Mouse (Mus musculus) cerebellum, adult 2 months (tissue): ENCODE results near the gene Pdzk1ip1. TPM values are rescaled to one million over a fixed set of nuclear protein-coding genes. Genes with fewer than 3 reads are reported as not detected.

Source experiments
- DNase-seq, 2 experiments: peaks; one replicate each; pipeline ENCODE4 v3.0.0; 2021
- H3K27ac ChIP-seq: fragments of 200-500 bp; 2 replicates; pipeline ENCODE4 v1.5.1; 2012; ENCODE audit warnings: low read length, control low read depth, inconsistent platforms; ENCODE audit not compliant: insufficient read depth
- H3K27me3 ChIP-seq: fragments of 200-500 bp; 2 replicates; pipeline ENCODE4 v1.6.1; 2012; ENCODE audit warnings: inconsistent platforms, mild to moderate bottlenecking, low read length, moderate library complexity; ENCODE audit not compliant: control insufficient read depth, insufficient read depth
- H3K4me1 ChIP-seq: fragments of 200-500 bp; 2 replicates; pipeline ENCODE4 v1.6.1; 2011; ENCODE audit warnings: low read length; ENCODE audit not compliant: control insufficient read depth, insufficient read depth
- H3K4me3 ChIP-seq: fragments of 200-500 bp; replicated peaks from 2 replicates; pipeline ENCODE3; 2011; ENCODE audit warnings: mild to moderate bottlenecking, low read depth, low read length, control low read depth; ENCODE audit not compliant: insufficient read depth
- CTCF ChIP-seq: fragments of 200-500 bp; IDR thresholded peaks from 2 replicates; pipeline ENCODE4 v1.5.1; 2011; ENCODE audit warnings: low read depth, mild to moderate bottlenecking, control low read depth, low read length, moderate library complexity, borderline replicate concordance; ENCODE audit not compliant: insufficient read depth
- POLR2A ChIP-seq: fragments of 200-500 bp; IDR thresholded peaks from 2 replicates; pipeline ENCODE4 v1.6.1; 2011; ENCODE audit warnings: low read length, control low read depth, borderline replicate concordance; ENCODE audit not compliant: insufficient read depth
- WGBS: fragments of 180-500 bp; shearing (Covaris S2); methylation state at CpG from one replicate; pipeline ENCODE4 v1.1.7; 2018; 5-methylcytosine and 5-hydroxymethylcytosine counted together
- polyA plus RNA-seq: library from polyadenylated mRNA; depleted of rRNA; stranded (reverse); fragments of >200 nt; gene quantifications from 2 replicates; pipeline ENCODE4 v1.2.3, GENCODE M21; 2012; rRNA removed

Pdzk1ip1 gene
- 0.74 and 1.0 TPM in 2 replicates for polyA plus RNA-seq

- H3K27me3 ChIP-seq: no peaks in the 10 kb centered on the region; the same call in 1 of the 2 replicates
- WGBS: 24% methylated on average over 11 of the region's 11 CpGs
- no peak for DNase-seq
- H3K4me1 ChIP-seq: no peaks in the 10 kb centered on the region
- no peak within 1 kb of the TSS for H3K27ac ChIP-seq
- H3K4me3 ChIP-seq: no peak within 1 kb of the TSS
- TF ChIP-seq CTCF (no peak), POLR2A (no peak)
These were observed at the start of gene Pdzk1ip1 for GRCm38 (mm10) chr4:115088611-115089338. TSS of gene Pdzk1ip1 (plus strand) at chr4:115088708.

- TF ChIP-seq CTCF (no peak), POLR2A (no peak)
- no peak for DNase-seq
- 73% methylated on average over 3 of the region's 3 CpGs for WGBS
These were observed 42.9 kb upstream of the Pdzk1ip1 start for GRCm38 (mm10) chr4:115045621-115046020.

GRCm38 (mm10) chr4:115047750-115048149 lies 40.8 kb upstream of the Pdzk1ip1 start:
- Histone ChIP-seq H3K27ac (no peak overlapping the region), H3K4me3 (no peak overlapping the region), H3K27me3 (peaks cover 3% of the 10 kb centered on the region), H3K4me1 (no peaks in the 10 kb centered on the region)
- peak in 1 of 2 experiments; percentile 12 for DNase-seq
- TF ChIP-seq POLR2A (no peak), CTCF (no peak)
- WGBS: 6% methylated on average over 5 of the region's 5 CpGs

More at GRCm38 (mm10) chr4:115045621-115046020, 42.9 kb upstream of the Pdzk1ip1 start:
- no peak overlapping the region for H3K27ac ChIP-seq
- H3K27me3 ChIP-seq: no peaks in the 10 kb centered on the region
- H3K4me1 ChIP-seq: no peaks in the 10 kb centered on the region
- no peak overlapping the region for H3K4me3 ChIP-seq

GRCm38 (mm10) chr4:115048190-115048589 lies 40.3 kb upstream of the Pdzk1ip1 start:
- WGBS: 68% methylated on average over 8 of the region's 8 CpGs
- H3K27ac ChIP-seq: no peak overlapping the region
- DNase-seq: no peak
- TF ChIP-seq POLR2A: no peak
- no peak for TF ChIP-seq CTCF
- H3K4me1 ChIP-seq: no peaks in the 10 kb centered on the region
- peaks cover 5% of the 10 kb centered on the region for H3K27me3 ChIP-seq
- H3K4me3 ChIP-seq: no peak overlapping the region

GRCm38 (mm10) chr4:115051245-115051644 lies 37.3 kb upstream of the Pdzk1ip1 start:
- H3K4me3 ChIP-seq: no peak overlapping the region
- H3K27me3 ChIP-seq: peaks cover 8% of the 10 kb centered on the region
- DNase-seq: no peak
- H3K4me1 ChIP-seq: no peaks in the 10 kb centered on the region
- H3K27ac ChIP-seq: no peak overlapping the region
- no peak for TF ChIP-seq POLR2A
- no peak for TF ChIP-seq CTCF
- 80% methylated on average over 5 of the region's 5 CpGs for WGBS

- 0 out of 2 replicates have a peak overlapping the region, but pooled peaks have one; percentile 19 for H3K27ac ChIP-seq
- H3K27me3 ChIP-seq: peaks cover 15% of the 10 kb centered on the region
- H3K4me3 ChIP-seq: no peak overlapping the region
- no peak for TF ChIP-seq CTCF
- DNase-seq: peak in 1 of 2 experiments; percentile 13
- H3K4me1 ChIP-seq: 0 out of 2 replicates have a peak, but pooled peaks cover 3% of the 10 kb centered on the region
- WGBS: 3% methylated on average over 36 of the region's 36 CpGs
These were observed 36.0 kb upstream of the Pdzk1ip1 start for GRCm38 (mm10) chr4:115052343-115053005.

GRCm38 (mm10) chr4:115055044-115055443 lies 33.5 kb upstream of the Pdzk1ip1 start:
- TF ChIP-seq POLR2A: no peak
- no peak for TF ChIP-seq CTCF
- Histone ChIP-seq H3K27me3 (peaks cover 20% of the 10 kb centered on the region), H3K27ac (no peak overlapping the region), H3K4me3 (no peak overlapping the region), H3K4me1 (0 out of 2 replicates have a peak, but pooled peaks cover 3% of the 10 kb centered on the region)
- DNase-seq: no peak
- 13% methylated on average over 2 of the region's 2 CpGs for WGBS

- Histone ChIP-seq H3K4me3 (no peak overlapping the region), H3K4me1 (0 out of 2 replicates have a peak, but pooled peaks cover 3% of the 10 kb centered on the region), H3K27me3 (peaks cover 20% of the 10 kb centered on the region), H3K27ac (no peak overlapping the region)
- WGBS: 30% methylated on average over 3 of the region's 3 CpGs
- TF ChIP-seq CTCF: no peak
- TF ChIP-seq POLR2A: no peak
- no peak for DNase-seq
These were observed 32.8 kb upstream of the Pdzk1ip1 start for GRCm38 (mm10) chr4:115055691-115056090.
